Mouse (Mus musculus): ENCODE measurements at regions not wholly inside any gene's neighbourhood (a gene's known extent, or its start where the extent isn't known, plus 50 kb on each side); places are given as distances from the start of the nearest gene placed in this dataset.

DNA sequence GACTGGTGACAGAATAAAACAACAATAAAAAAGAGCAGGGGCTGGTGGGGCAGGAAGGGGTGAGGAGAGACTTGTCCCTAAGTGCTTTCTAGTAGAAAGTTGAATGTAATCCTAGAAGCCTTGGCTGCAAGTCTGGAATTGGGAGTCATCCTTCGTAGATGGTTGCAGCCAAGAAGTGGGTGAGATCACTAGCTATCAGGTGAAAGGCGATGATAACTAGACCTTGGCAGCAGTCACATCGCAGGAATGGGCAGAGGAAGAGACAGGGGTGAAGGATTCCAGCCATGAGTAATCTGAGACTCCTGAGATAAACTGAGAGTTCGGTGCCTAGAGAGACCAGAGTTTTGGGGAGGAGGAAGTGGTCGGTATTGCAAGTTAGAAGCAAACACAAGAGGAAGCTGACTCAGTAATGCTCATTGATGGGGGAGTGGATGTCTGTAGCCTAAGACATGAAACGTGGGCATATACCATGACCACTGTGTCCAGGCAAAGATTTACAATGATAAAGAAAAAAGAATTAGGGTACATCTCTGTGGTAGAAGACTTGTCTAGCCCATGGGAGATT is 73.1 kb upstream of the Lifr start:
- Histone ChIP-seq H3K27ac (no peak overlapping the region), H3K27me3 (ENCODE audit: insufficient read depth, low read length) (no peaks in the 10 kb centered on the region), H3K9ac (ENCODE audit: low read depth, low read length) (no peak overlapping the region), H3K36me3 (ENCODE audit: insufficient read depth, low read length) (no peaks in the 10 kb centered on the region), H3K4me1 (replicated peaks; ENCODE audit: insufficient read depth, low read length) (peaks cover 4% of the 10 kb centered on the region; the same call in 1 of the 2 replicates), H3K4me3 (replicated peaks; ENCODE audit: low read depth, low read length) (no peak overlapping the region), H3K4me2 (ENCODE audit: low read length) (no peak overlapping the region), H3K9me3 (replicated peaks; ENCODE audit: low read length) (no peaks in the 10 kb centered on the region)
- no peak for TF ChIP-seq CTCF (IDR thresholded peaks at IDR 0.05; ENCODE audit: low read depth)
- DNase-seq (ENCODE audit: low spot score) (no peak), ATAC-seq (replicated peaks; ENCODE audit: low FRiP score, low read depth) (no peak)
- 41% methylated on average over 6 of the region's 6 CpGs for WGBS

DNA sequence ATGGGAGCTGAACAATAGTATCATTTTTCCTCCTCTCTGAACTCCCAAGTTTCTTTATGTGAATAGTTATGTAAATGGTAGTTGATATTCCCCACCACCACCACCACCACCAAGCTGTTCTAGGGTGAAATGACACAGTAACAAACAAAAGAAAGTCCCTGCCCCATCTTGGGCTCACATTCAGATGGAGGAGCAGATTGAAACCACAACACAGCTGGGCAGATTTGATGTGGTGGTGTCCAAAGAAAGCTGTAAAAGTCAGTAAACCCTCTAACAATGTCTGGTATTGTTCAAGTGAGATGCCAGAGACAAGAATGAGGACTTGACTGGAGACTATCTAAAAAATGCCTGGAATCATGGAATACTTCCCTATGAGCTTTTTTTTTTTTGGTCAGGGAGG is 67.8 kb upstream of the Lifr start:
- H3K36me3 ChIP-seq (ENCODE audit: insufficient read depth, low read length), result no peaks in the 10 kb centered on the region

DNA sequence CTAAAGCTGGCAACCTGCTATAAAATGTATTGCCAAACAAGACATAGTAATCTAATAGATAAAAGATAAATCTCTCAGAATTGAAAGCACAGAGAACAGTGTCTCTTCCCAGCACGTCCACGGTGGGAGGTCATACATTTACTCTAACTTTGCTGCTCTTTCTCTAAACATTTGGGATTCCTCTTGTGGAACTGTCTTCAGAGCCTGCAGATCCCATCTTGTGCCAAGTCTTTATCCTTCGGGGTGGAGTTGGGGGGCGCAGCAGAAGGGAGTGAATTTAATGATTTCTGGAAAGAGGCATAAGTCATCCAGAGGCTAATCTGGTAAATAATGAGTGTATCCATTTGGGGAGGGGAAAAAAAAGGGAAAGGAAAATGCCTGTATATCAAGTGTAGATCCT is 65.2 kb upstream of the Lifr start:
- H3K9ac ChIP-seq (ENCODE audit: low read depth, low read length), result no peak overlapping the region
- WGBS, result 54% methylated on average over 4 of the region's 4 CpGs
- H3K4me2 ChIP-seq (ENCODE audit: low read length), result no peak overlapping the region
- no peak for DNase-seq (ENCODE audit: low spot score)
- no peaks in the 10 kb centered on the region for H3K36me3 ChIP-seq (ENCODE audit: insufficient read depth, low read length)
- H3K9me3 ChIP-seq (replicated peaks; ENCODE audit: low read length), result no peaks in the 10 kb centered on the region
- no peak overlapping the region for H3K27ac ChIP-seq
- H3K4me3 ChIP-seq (replicated peaks; ENCODE audit: low read depth, low read length), result no peak overlapping the region
- no peaks in the 10 kb centered on the region for H3K27me3 ChIP-seq (ENCODE audit: insufficient read depth, low read length)
- H3K4me1 ChIP-seq (replicated peaks; ENCODE audit: insufficient read depth, low read length), result no peaks in the 10 kb centered on the region
- TF ChIP-seq CTCF (IDR thresholded peaks at IDR 0.05; ENCODE audit: low read depth), result no peak
- ATAC-seq (replicated peaks; ENCODE audit: low FRiP score, low read depth), result no peak

More for the DNA sequence above, 67.8 kb upstream of the Lifr start:
- Histone ChIP-seq H3K9ac (ENCODE audit: low read depth, low read length) (no peak overlapping the region), H3K27ac (no peak overlapping the region), H3K4me2 (ENCODE audit: low read length) (no peak overlapping the region), H3K4me1 (replicated peaks; ENCODE audit: insufficient read depth, low read length) (no peaks in the 10 kb centered on the region), H3K27me3 (ENCODE audit: insufficient read depth, low read length) (no peaks in the 10 kb centered on the region), H3K9me3 (replicated peaks; ENCODE audit: low read length) (no peaks in the 10 kb centered on the region), H3K4me3 (replicated peaks; ENCODE audit: low read depth, low read length) (no peak overlapping the region)
- DNase-seq (ENCODE audit: low spot score) (no peak), ATAC-seq (replicated peaks; ENCODE audit: low FRiP score, low read depth) (no peak)
- TF ChIP-seq CTCF (IDR thresholded peaks at IDR 0.05; ENCODE audit: low read depth), result no peak

DNA sequence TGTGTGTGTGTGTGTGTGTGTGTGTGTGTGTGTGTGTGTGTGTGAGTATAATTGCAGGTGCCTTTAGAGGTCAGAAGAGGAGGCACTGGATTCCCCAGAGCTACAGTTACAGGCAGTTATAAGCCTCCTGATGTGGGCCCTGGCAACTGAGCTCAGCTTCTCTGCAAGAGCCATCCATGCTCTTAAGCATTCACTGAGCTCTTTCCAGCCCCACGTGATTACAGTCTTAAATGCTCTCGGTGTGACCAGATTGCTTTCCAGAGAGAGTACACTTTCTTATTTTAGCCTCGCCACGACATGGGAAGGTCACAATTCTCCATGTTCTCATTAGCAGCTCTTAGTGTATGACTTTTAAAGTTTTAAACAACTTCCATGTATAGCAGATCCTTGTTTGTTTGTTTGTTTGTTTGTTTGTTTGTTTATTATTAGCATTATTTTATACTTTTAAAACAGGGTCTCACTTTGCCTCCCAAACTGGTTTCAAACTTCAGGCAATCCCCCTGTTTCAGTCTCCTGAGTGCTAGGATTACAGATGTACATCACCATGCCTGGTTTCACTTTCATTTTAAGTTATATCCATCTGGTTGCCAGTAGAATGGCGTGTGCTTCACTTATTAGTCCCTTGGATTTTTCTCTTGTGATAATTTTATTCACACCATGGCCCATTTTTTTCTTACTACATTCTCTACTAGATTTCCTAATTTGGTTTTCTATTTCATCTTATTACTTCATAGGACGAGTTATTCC is 58.9 kb upstream of the Lifr start:
- H3K9me3 ChIP-seq (replicated peaks; ENCODE audit: low read length), result no peaks in the 10 kb centered on the region
- DNase-seq (ENCODE audit: low spot score) (no peak), ATAC-seq (replicated peaks; ENCODE audit: low FRiP score, low read depth) (no peak)
- H3K4me3 ChIP-seq (replicated peaks; ENCODE audit: low read depth, low read length), result no peak overlapping the region
- H3K4me1 ChIP-seq (replicated peaks; ENCODE audit: insufficient read depth, low read length), result no peaks in the 10 kb centered on the region
- H3K9ac ChIP-seq (ENCODE audit: low read depth, low read length), result no peak overlapping the region
- H3K36me3 ChIP-seq (ENCODE audit: insufficient read depth, low read length), result no peaks in the 10 kb centered on the region
- no peak overlapping the region for H3K4me2 ChIP-seq (ENCODE audit: low read length)
- H3K27ac ChIP-seq, result no peak overlapping the region
- no peaks in the 10 kb centered on the region for H3K27me3 ChIP-seq (ENCODE audit: insufficient read depth, low read length)
- WGBS, result 67% methylated on average over 6 of the region's 6 CpGs
- no peak for TF ChIP-seq CTCF (IDR thresholded peaks at IDR 0.05; ENCODE audit: low read depth)

DNA sequence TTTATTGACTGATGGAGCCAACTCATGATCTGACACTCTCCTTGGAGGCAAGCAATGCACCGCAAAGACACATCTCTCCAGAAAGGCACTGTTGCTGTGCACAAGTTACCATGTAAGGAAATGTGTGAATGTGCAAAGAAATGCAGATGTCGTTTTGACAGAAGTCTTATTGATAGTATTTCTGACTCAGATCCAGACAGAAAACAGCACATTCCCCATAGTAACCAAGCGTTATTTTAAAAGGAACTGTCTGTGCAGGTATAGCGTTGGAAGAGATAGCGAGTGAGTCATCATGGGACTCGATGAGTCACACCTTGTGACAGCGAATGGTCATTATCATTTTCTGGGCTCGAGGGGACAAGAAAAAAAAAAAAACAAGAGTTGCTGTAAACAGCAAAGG is 52.9 kb upstream of the Lifr start:
- no peak for DNase-seq (ENCODE audit: low spot score)
- no peak overlapping the region for H3K4me2 ChIP-seq (ENCODE audit: low read length)
- H3K27me3 ChIP-seq (ENCODE audit: insufficient read depth, low read length), result no peaks in the 10 kb centered on the region
- no peak for ATAC-seq (replicated peaks; ENCODE audit: low FRiP score, low read depth)
- no peaks in the 10 kb centered on the region for H3K36me3 ChIP-seq (ENCODE audit: insufficient read depth, low read length)
- H3K9me3 ChIP-seq (replicated peaks; ENCODE audit: low read length), result no peaks in the 10 kb centered on the region
- no peak overlapping the region for H3K4me3 ChIP-seq (replicated peaks; ENCODE audit: low read depth, low read length)
- no peak overlapping the region for H3K9ac ChIP-seq (ENCODE audit: low read depth, low read length)
- H3K27ac ChIP-seq, result no peak overlapping the region
- no peak for TF ChIP-seq CTCF (IDR thresholded peaks at IDR 0.05; ENCODE audit: low read depth)
- H3K4me1 ChIP-seq (replicated peaks; ENCODE audit: insufficient read depth, low read length), result no peaks in the 10 kb centered on the region
- WGBS, result 86% methylated on average over 8 of the region's 8 CpGs

DNA sequence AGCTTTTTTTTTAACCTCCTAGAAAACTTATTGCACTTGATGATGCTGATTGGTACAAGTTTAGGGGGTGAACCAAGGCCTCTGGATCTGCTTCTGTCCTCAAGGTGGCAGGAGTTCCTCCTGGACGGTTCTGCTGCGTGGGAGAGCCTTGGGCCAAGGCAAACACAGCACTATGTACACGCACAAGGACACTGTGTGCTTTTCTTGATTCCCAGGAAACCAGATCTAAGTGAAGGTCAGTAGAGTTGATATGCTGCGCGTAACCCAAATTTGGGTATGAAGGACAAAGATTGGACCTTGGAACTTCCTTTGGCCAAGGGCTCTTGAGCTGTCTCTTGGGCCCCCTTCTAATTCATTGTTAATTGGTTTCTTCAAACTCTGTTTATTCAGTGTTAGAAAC is 51.3 kb upstream of the Lifr start:
- TF ChIP-seq CTCF (IDR thresholded peaks at IDR 0.05; ENCODE audit: low read depth), result peak; percentile 30; the same call in 1 of the 2 replicates
- Histone ChIP-seq H3K4me1 (replicated peaks; ENCODE audit: insufficient read depth, low read length) (no peaks in the 10 kb centered on the region), H3K9ac (ENCODE audit: low read depth, low read length) (no peak overlapping the region), H3K9me3 (replicated peaks; ENCODE audit: low read length) (no peaks in the 10 kb centered on the region), H3K4me3 (replicated peaks; ENCODE audit: low read depth, low read length) (no peak overlapping the region), H3K27ac (no peak overlapping the region), H3K4me2 (ENCODE audit: low read length) (no peak overlapping the region), H3K36me3 (ENCODE audit: insufficient read depth, low read length) (no peaks in the 10 kb centered on the region), H3K27me3 (ENCODE audit: insufficient read depth, low read length) (no peaks in the 10 kb centered on the region)
- WGBS, result 77% methylated on average over 5 of the region's 5 CpGs
- ATAC-seq (replicated peaks; ENCODE audit: low FRiP score, low read depth), result no peak
- DNase-seq (ENCODE audit: low spot score), result no peak
